Mouse (Mus musculus) cerebellum, postnatal 14 days (tissue): Measurements from ENCODE around the gene 1700024G13Rik.
"Not testable (repeated sequence)": the region's sequence is repeated elsewhere in the genome, so short reads cannot be mapped to it uniquely, and the experiment has no call there.

Experiments
- DNase-seq, 2 experiments: peaks; one replicate each; pipeline ENCODE4 v3.0.0; 2021; ENCODE audit warnings: mixed read lengths in 2 of 2

1700024G13Rik gene

DNA sequence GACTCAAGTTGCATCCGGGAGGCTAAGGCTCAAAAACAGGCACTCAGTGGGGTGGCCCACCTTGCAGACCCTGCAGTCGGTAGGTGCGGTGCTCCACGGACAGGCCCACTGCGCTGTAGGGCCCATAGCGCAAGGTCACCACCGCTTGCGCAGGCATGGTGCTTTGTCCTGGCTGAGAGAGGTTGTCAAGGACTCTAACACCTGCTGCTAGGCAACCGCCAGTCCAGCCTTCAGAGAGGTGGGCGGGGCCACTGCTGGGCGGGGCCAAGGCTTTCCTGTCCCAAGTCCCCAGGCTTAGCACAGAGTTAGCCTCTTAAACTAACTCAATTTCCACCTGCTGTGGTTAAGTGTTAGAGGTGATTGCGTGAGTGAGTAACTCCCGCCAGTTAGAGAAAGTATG is at the start of gene 1700024G13Rik:
Gene 1700024G13Rik (minus strand): TSS at position 196 of the 400 bp plus-strand sequence.
- DNase-seq: peak; percentile 14 to 34

GRCm38 (mm10) chr14:32437352-32437793 is 49.2 kb upstream of the 1700024G13Rik start:
- no peak for DNase-seq

- no peak for DNase-seq
Observed at GRCm38 (mm10) chr14:32429030-32429602, 40.9 kb upstream of the 1700024G13Rik start.

- DNase-seq: peak; percentile 59 to 76
Observed at GRCm38 (mm10) chr14:32423946-32424345, 35.8 kb upstream of the 1700024G13Rik start.

- DNase-seq: no peak
Observed at GRCm38 (mm10) chr14:32418747-32419146, 30.6 kb upstream of the 1700024G13Rik start.

DNA sequence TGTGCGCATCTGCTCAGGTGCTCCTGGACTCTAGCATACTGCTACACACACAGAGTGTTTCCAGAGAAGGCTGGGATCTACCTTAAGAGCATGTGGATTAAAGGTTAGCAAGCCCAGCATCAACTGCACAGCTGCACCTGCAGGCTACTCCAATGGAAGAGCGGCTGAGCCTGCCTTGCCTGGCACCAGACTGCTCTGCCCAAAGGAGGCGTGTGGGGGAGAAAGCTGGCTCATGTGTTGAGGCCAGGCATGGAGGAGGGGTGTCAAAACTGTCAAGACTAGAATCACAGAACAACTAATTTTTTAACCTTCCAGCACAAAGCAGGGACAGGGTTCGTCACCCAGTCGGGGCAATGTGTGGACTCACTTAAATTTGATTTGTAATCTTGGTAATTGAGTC is 23.9 kb upstream of the 1700024G13Rik start:
- DNase-seq: no peak

- DNase-seq: no peak
Observed at GRCm38 (mm10) chr14:32410084-32410483, 21.9 kb upstream of the 1700024G13Rik start.

DNA sequence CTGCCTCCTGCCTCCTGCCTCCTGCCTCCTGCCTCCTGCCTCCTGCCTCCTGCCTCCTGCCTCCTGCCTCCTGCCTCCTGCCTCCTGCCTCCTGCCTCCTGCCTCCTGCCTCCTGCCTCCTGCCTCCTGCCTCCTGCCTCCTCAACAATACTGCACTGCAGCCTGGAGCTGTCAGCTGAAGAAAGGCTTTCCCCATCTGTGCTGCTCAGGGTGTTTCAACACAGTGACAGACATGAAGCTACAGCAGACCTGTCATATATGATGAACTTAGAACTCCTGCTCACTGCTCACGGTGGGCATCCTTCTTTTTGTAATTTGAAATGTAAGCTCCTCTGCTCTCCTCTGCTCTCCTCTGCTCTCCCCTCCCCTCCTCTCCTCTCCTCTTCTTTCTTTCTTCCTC is 17.2 kb upstream of the 1700024G13Rik start:
- DNase-seq: not testable (repeated sequence)

DNA sequence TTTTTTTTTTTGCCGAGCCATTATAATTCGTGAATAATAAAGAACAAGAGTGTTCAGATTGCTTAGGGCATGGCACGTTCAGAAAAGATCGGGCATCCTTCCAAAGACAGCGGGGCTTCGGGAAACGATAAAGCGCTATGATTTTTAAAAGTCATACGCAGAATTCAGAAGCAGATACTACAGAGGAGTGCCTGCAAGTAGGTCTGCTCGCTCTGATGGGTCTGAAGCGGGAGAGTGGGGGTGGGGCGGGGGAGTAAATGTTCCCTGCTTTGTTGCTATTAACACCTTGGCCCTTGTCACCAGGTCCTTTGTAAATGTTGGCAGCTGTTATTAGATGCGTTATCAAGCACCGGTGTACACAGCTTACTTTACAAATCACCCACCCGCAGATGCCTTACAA is 6.6 kb downstream of the 1700024G13Rik start:
- DNase-seq: peak; percentile 50 to 64

DNA sequence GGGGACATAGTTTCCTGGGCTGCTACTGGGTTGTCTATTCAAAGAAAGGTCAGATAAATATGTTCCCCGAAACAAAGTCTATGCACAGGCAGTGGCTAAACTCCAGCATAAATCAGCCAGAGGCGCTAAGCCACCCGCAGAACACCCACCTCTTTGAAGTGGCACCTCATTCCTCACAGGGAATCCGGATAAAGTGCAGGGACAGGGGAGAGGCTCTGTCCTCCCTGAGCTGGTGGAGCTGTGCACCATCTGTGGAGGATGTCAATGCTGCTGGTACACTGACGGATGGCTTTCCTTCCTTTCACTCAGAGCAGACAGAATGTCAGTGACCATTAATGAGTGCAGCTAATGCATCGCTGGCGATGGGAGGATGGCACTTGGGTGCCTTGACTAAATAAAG is 7.1 kb downstream of the 1700024G13Rik start:
- DNase-seq: peak; percentile 42 to 62

GRCm38 (mm10) chr14:32380099-32380480 is 8.1 kb downstream of the 1700024G13Rik start:
- DNase-seq: no peak

DNA sequence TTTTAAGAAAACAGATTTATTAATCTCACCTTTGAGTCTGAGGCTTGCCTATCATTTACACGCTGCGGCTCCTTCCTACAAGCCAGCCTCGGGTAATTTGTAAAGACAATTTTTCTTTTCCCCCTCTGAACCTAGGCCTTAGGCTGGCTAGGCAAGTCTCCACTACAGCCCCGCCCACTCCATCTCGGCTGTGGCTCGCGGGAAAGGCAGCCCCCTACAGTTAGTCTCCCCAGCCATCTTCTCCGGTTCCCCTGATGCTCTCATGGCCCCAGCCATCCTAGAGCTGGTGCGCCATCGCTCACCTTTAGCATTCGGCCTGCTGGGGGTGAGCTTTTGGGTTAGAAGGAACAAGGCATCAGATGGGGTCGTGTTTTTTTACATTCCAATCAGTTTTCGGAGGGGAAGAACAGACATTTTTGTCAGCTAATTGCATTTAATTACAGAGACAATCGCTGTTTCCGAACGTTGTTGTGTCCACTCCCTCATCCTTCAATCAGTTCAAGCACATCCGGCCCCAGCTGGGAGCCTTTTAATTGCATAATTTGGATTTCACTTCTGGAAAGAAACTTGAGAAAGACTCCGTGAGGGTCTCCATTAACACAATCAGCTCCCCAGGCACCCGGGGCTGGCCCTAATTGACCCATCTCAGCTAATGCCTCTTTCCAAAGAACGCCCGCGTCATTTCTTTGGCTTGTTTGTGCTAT is 8.6 kb downstream of the 1700024G13Rik start:
- DNase-seq: no peak

- no peak for DNase-seq
Observed at GRCm38 (mm10) chr14:32372510-32372909, 15.7 kb downstream of the 1700024G13Rik start.

DNA sequence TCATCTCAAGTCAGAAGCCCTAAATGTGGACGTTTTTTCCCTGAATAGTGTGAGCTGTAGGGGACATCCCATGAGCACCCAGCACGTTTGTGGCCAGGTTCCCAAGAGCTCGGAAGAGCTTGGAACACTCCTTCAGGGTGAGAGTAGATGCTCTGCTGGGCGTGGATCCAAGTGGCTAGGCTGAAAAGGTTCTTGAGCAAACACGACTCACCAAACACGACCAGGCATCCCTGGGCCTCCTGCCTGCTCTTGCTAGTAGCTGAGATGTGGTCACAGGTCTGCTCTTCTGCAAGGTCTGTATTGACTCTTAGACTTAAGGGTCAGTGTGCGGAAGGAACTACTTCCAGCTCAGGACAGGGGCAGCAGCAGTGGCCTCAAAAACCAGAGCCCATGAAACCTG is 18.4 kb downstream of the 1700024G13Rik start:
- peak in 1 of 2 experiments; percentile 20 for DNase-seq

DNA sequence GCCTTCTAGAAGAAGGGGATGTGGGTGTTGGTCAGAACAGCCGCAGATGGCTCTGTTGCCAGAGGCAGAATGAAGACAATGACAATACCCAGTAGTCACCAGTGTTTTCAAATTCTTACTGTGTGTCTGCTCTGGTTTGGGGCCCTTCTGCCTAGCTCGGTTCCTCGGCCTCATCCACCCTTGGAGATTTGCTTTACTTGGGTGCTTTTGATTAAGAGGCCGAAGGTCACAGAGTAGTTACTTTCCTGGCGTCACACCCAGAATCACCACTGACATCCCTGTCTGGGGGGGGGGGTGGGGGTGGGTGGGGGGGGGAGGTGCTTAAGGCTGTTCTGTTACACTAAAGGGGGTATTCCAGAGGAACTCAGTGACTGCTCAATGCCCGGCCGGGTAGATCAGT is 23.8 kb downstream of the 1700024G13Rik start:
- no peak for DNase-seq

DNA sequence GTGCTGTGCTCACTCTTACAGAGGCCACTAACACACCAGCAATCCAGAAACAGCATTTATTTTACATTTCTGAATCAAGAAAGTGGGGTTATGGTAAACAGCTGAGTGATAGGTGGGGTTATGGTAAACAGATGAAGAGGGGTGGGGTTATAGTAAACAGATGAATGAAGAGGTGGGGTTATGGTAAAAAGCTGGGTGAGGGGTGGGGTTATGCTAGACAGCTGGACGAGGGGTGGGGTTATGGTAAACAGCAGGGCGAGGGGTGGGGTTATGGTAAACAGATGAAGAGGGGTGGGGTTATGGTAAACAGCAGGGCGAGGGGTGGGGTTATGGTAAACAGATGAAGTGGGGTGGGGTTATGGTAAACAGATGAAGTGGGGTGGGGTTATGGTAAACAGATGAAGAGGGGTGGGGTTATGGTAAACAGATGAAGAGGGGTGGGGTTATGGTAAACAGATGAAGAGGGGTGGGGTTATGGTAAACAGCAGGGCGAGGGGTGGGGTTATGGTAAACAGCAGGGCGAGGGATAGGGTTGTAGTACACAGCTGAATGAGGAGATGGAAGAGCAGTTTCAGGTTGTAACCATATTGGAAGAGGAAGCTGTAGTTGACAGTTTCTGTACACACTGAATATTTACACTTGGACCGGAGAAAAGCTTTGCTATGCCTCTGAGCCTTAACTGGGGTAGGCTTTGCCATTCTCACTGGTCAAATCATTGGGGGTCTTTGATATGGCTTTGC is 36.8 kb downstream of the 1700024G13Rik start:
- DNase-seq: not testable (repeated sequence)

- no peak for DNase-seq
Observed at GRCm38 (mm10) chr14:32347307-32347706, 40.9 kb downstream of the 1700024G13Rik start.

DNA sequence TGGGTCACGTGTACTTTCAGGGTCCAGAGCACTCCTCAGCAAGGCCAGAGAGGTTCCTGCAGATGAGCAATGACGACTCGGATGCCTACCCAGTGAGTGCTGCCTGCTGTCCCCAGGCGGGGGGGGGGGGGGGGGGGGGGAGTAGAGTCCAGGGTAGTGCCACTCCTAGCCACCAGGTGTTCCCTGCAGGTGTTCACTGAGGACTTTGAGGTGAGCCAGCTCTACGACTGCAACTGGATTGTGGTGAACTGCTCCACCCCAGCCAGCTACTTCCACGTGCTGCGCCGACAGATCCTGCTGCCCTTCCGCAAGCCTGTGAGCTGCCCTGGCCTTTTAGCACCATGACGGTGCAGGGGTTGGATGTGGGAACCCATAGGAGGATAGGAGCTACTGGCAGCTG is 43.5 kb downstream of the 1700024G13Rik start:
- no peak for DNase-seq

DNA sequence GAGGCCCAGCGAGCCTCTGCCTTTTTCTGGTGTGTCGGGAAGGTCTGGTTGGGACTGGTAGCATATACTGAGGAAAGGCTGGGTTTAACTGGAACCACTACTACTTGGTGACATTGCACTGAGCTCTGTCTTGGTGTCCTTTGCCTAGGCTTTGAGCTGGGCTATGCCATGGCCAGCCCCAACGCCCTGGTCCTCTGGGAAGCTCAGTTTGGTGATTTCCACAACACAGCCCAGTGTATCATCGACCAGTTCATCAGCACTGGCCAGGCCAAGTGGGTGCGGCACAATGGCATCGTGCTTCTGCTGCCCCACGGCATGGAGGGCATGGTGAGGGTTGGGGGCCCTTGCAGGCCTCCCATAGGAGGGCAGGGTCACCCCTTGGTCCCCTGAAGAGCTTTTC is 44.0 kb downstream of the 1700024G13Rik start:
- no peak for DNase-seq

GRCm38 (mm10) chr14:32341823-32342222 is 46.4 kb downstream of the 1700024G13Rik start:
- no peak for DNase-seq

DNA sequence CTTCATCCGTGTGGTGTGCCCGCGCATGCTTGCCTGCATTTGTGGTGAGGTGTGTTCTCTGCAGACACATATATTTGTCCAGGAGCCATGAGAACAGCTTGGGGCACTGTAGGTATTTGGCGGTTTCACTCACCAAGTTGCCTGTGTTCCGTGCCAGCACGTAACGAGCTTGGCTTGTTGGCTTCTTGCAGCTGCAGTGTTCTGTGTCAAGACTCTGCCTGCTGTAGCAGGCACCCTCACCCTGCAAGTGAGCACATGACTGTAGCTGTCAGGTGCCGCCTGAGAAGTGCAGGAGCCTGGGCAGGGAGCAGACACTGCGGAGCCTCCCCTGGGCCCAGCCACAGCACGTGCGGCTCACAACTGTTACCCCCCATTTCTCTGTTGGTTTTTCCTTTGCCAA is 51.6 kb downstream of the 1700024G13Rik start:
- DNase-seq: peak; percentile 92 to 95

- DNase-seq: peak; percentile 90 to 92
Observed at GRCm38 (mm10) chr14:32336021-32336420, 52.2 kb downstream of the 1700024G13Rik start.

DNA sequence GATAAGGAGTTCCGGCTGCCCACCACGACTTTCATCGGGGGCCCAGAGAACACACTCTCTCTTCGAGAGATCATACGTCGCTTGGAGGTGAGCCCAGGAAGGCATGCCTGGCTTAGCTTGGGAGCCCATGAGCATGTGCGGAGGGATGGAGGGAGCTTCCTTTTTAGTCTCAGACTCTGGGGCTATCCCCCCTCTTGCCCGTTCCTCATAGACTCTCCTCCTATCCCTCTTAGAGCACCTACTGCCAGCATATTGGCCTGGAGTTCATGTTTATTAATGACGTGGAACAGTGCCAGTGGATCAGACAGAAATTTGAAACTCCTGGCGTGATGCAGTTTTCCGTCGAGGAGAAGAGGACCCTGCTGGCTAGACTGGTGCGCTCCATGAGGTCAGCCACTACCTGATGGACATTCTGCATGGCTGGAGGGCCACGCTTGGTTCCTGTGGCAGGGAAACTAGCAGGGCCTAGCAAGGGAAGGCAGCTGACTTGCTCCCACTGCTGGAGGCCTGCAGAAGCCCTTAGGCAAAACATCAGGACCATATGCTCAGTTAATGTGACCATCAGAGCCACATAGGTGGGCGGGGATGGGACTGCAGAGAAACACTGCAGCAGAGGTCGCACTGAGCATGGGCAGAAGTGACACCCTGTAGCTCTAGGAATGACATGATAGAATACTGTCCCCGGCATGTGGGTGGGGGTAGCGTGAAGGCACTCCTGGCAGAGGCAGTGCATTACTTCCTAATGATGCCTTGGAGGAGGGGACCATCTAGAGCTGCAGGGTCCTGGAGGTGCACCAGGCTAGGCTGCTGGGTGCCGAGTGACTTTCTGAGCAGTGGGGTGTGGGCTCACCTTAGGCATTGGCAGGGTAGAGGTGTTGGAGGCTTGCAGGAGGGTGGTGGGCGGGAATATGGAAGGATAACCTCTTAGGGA is 55.4 kb downstream of the 1700024G13Rik start:
- DNase-seq: peak; percentile 43 to 52
